Mouse (Mus musculus): ENCODE measurements at regions not wholly inside any gene's neighbourhood (a gene's known extent, or its start where the extent isn't known, plus 50 kb on each side); places are given as distances from the start of the nearest gene placed in this dataset.

DNA sequence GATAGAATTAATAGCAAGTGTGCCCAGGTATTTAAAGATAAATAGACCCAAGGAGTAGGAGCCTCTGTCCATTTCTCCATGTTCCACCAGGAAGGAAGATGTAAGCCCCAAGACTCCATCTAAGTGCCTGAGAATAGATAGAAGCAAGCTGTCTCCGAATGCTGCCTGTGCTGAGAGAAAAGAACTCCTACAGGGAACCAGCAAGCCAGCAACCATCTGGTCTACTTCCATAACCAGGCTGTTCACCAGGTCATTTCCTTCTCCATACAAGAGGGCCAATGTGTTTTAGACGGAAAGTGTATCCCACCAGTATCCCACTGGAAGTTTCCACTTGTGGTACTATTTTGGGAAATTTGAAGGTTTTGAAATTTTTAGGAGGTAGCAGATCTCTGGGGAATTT, 418.4 kb upstream of the Camk1g start:
- DNase-seq, result no peak

GRCm38 (mm10) chr1:193787417-193787816, 417.3 kb upstream of the Camk1g start:
- DNase-seq, result no peak

- no peak for DNase-seq
Observed at GRCm38 (mm10) chr1:193784966-193785365, 414.9 kb upstream of the Camk1g start.

- no peak for DNase-seq
Observed at GRCm38 (mm10) chr1:193784526-193784925, 414.4 kb upstream of the Camk1g start.

DNA sequence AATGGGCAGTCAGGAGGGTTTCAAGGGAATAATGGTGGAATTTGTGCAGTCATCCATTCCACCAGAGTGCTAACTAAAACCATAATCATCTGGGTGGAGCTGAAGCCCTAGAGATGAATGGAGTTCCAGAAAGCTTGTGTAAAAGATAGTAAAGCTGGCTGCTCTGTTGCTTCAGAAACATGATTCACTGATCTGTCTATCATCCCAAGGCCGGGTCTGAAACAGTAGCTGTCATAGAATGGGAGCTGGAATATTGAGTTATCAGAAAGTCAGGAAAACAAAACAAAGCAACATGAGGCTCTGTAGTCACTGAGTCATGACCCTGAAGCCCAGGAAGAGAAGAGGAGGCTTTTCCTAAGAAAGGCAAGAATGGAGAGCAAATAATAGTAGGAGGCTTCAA, 408.1 kb upstream of the Camk1g start:
- no peak for DNase-seq

GRCm38 (mm10) chr1:193769546-193769945, 399.4 kb upstream of the Camk1g start:
- no peak for DNase-seq

GRCm38 (mm10) chr1:193764103-193764502, 394.0 kb upstream of the Camk1g start:
- no peak for DNase-seq

- DNase-seq, result no peak
Observed at GRCm38 (mm10) chr1:193751819-193752251, 381.7 kb upstream of the Camk1g start.

GRCm38 (mm10) chr1:193750929-193751328, 380.8 kb upstream of the Camk1g start:
- DNase-seq, result no peak

GRCm38 (mm10) chr1:193747426-193747960, 377.4 kb upstream of the Camk1g start:
- DNase-seq, result no peak

GRCm38 (mm10) chr1:193742688-193743087, 372.6 kb upstream of the Camk1g start:
- no peak for DNase-seq

GRCm38 (mm10) chr1:193738821-193739220, 368.7 kb upstream of the Camk1g start:
- no peak for DNase-seq

DNA sequence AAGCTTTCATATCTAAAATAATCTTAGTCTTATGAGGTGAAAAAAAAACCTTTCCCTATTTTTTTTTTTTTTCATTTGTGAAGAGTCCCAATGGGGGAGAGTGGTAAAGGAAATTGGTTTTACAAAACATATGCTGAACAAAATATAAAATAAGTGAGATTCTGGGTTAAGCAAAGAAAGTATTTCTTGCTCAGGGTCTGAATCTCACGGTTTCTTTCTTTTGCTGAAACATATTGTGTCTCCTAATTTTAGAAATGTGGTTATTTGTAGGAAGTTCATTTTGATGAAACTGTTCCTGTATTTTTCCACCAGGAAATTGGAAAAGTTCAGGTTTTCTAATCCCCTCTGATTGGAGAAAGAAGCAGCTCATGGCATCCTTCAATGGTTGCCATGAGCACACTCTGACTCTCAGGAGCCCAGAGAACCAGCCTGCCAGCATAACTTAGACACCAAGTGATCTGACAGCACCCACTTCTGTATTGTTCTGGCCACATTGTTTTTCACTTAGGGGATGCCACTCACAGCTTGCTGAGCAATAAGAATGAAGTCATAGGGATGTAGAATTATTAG, 365.9 kb upstream of the Camk1g start:
- no peak for DNase-seq

DNA sequence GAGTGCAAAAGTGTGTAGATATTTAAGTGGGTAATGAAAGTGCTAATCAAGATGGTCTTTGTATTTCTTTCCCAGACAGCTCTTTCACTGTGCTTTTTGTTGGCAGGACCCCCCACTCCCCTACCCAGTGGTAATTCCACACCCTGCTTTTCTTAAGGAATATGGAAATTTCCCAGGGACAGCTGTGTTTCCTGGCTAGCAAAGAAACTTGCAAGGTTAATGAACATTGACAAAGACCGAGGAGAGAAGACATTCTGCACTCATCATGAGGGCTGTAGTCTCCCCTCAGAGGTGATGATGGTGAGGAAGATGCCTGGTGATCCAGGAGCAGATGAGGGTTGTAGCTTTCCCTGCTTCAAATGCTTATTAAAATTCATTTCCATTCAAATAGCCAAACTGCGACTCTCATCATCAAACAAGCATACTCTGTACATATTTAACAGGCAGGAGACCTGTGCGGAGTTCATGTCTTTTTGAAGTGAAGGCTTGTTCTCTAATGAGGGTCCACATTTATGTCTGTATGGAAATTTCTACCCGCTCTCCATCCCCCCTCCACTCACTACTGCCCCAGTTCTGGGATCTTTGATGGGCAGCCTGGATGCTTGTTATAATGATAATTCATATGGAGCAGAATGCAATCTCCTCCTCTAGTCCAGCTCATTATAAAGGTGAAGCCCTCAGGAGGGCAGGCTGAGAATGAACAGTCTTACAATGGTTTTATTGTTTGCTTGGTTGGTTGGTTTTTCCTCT, 364.1 kb upstream of the Camk1g start:
- DNase-seq, result no peak

GRCm38 (mm10) chr1:193733402-193733801, 363.3 kb upstream of the Camk1g start:
- no peak for DNase-seq

GRCm38 (mm10) chr1:193732113-193732512, 362.0 kb upstream of the Camk1g start:
- no peak for DNase-seq

- no peak for DNase-seq
Observed at GRCm38 (mm10) chr1:193721850-193722249, 351.8 kb upstream of the Camk1g start.

DNA sequence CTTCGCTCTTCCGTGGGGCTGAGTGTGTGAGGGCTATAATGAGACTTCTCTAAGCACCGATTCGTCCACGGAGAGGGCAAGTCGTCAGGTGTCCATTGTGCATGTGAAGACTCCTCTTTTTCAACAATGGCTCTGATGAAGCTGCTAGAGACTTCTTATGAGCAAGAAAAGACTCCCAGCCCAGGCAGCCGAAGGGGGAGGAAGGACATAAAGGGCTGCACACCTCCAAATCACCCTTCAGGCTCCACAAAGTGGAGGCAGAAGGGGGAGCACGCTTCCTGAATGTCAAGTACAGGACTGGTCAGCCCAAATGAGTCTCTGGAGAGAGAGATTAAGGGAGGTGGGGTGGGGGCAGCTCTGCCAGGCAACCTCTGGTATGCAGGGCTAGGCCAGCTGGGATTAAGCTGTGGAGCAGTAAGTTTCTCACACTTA, 350.3 kb upstream of the Camk1g start:
- DNase-seq, result no peak

GRCm38 (mm10) chr1:193715328-193715727, 345.2 kb upstream of the Camk1g start:
- DNase-seq, result no peak

- no peak for DNase-seq
Observed at GRCm38 (mm10) chr1:193714631-193715030, 344.5 kb upstream of the Camk1g start.

DNA sequence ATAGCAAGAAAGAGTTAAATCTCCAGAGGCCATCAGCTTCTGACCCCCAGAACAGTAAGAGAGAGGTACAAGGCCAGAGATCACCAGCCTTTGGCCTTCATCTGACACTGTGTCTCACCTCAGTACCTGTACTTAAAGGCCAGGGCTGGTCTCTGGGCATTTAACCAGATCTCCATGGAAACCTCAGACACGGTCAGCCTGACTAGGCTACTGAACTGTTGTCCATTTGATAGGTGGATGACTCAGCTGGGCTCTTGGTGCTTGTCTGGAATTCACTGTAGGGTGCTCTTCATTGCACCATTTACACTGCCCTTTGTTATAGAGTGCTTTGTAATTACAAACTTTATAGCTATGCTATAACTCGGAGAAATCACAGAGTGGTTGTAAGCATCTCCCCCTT, 335.1 kb upstream of the Camk1g start:
- no peak for DNase-seq

DNA sequence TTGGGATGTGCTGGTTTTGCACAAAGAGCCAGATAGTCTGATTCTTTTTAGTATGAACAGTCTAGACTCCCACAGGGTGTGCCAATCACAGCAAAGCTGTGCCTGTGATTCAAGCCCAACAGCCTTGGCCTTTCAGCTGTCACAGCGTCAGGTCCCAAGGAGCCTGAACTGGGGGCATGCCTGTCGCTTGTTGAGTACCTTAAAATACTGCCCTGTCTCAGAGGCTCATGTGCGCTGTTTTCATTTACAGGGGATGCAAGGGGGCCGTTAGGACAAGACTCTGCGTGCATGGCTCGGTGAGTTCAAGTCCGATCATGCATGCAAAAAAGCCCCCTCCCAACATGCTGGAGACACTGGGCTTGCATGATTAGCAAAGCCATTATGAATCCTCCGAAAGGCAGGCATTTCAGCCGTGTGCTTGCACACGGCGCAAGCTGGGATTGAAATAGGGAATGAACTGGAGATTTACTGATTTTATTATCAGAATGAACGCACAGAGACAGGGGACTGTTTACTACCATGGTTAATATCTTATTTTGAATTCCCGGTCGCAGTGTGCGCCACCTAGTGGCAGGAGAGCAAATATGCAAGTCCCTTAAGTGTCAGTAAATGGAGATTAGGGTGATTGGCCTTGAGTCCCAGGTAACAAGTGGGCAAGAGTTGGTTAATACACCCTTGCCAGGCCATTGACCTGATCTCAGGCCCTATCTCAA, 332.8 kb upstream of the Camk1g start:
- no peak for DNase-seq

- no peak for DNase-seq
Observed at GRCm38 (mm10) chr1:193700217-193700616, 330.1 kb upstream of the Camk1g start.

All from gastrocnemius, postnatal 25 days (tissue).